Mouse (Mus musculus): ENCODE data around the gene Fcgr1. TPM values are rescaled to one million over a fixed set of nuclear protein-coding genes. Genes with fewer than 3 reads are reported as not detected.
"Not testable (repeated sequence)": the region's sequence is repeated elsewhere in the genome, so short reads cannot be mapped to it uniquely, and the experiment has no call there.

Fcgr1 gene
- 0.56 and 1.3 TPM in 2 replicates for total RNA-seq (2021)
- long read RNA-seq, experiment 1, partial matches to known transcripts: 0 of 2 reads
- long read RNA-seq, experiment 1, other reads (novel, unspliced or antisense): 0 of 2 reads
- long read RNA-seq, experiment 2, partial matches to known transcripts: 0 of 1 reads
- long read RNA-seq, experiment 2, other reads (novel, unspliced or antisense): 1 of 1 reads

DNA sequence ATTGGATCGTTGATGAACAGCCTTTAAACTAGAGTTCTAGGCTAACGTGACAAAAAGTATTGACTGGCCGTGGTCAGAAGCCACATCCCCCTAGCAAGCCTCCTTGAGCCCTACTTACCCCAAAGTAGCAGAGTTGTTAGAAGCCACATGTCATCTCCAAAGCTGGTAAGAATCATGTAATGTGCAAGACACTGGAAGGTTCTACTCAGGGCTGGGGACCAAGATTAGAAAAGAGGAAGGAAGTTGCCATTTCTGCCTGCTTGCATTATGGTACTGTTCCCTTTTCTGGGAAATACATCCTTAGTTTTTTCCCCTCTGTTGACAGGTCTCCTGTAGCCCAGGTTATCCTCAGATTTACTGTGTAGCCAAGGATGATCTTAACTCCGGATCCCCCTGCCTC, at the start of gene Fcgr1:
Gene Fcgr1 (minus strand): TSS at position 183 of the 400 bp plus-strand sequence.
- DNase-seq: no peak

DNA sequence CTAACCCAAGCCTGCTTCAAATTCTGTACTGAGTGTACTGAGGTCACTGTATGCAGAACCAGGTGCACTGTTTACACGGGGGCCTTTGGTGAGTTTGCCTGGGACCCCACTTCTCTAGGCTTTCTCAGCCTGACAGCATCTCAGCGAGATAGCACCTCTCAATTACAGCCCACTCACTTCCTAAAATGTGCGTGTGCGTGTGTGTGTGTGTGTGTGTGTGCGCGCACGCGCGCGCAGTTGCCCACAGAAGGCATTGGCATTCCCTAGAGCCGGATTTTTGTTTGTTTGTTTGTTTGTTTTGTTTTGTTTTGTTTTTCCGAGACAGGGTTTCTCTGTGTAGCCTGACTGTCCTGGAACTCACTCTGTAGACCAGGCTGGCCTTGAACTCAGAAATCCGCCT, 48.9 kb upstream of the Fcgr1 start:
- DNase-seq: not testable (repeated sequence)

GRCm38 (mm10) chr3:96342100-96342499, 48.3 kb upstream of the Fcgr1 start:
- not testable (repeated sequence) for DNase-seq

DNA sequence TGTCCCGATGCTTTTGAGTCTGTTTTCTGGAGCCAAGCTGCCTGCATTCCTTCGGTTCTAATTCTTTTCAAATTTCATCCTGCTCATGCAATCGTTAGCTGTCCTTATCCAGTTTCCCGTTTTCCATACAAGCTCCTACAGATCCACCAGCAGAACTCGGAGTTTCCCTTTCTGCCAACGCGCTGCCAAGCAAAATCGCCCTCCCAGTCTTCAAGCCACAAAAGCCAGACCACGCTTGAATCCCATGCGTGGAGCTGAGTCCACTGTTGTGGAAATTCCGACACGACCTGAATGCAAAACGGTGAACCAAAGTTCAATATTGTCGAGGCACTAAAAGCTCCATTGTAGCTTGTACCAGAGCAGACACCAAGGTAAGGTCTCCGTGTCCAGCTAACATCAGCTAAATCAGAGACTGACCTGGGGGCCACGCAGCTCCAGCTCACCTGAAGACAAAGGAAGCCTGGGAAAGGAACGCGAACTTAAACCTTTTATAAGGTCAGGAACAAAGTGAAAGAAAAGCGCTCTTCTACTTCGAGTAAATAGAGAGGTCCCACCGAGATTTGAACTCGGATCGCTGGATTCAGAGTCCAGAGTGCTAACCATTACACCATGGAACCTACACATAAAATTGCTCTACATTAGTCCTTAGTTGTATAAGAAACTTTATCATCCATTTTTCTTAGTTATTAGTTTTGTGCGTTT, 47.0 kb upstream of the Fcgr1 start:
- no peak for DNase-seq

DNA sequence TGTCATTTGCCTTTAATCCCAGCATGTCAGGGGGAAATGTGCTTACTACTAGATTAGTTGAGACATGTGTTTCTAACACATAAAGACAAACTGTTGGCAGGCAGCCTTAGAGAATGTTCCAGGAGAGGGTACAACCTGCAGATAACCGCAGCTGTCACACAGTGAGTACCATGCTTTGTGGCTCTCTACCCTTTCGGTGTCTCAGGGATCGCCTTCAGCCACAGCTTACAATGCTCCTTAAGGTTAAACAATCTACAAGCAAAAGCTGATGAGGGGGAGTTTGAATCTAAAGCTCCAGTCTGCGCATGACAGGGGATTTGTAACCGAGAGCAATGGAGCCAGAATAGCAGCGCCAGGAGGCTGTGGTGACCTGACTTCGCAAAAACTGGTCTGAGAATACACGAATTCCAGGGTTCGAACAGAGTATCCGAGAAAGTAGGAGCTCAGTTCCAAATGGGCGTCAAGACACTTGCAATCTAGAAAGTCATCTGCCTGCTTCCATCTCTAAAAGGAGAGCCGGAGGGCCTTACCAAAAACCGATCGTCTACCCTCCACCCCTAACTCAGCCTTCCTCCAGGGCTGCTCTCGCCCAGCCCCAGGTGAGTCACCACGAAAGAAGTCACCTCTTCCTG, 45.2 kb upstream of the Fcgr1 start:
- no peak for DNase-seq

GRCm38 (mm10) chr3:96338043-96338442, 44.3 kb upstream of the Fcgr1 start:
- no peak for DNase-seq

- no peak for DNase-seq
Measured at GRCm38 (mm10) chr3:96337269-96337668, 43.5 kb upstream of the Fcgr1 start.

DNA sequence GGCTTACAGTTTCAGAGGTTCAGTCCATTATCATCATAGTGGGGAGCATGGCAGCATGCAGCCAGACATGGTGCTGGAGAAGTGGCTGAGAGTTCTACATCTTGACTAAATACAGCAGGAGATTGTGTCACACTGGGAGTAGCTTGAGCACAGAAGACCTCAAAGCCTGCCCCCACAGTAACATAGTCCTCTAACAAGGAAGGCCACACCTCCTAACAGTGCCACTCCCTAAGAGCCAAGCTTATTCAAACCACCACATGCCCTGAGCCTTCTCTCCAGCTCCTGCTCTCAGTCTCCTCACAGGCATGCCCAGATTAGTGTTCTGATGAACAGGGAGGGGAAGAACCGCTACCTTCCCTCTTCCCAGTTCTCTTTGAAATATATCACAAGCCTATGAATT, 42.9 kb upstream of the Fcgr1 start:
- DNase-seq: no peak

GRCm38 (mm10) chr3:96335591-96335990, 41.8 kb upstream of the Fcgr1 start:
- no peak for DNase-seq

GRCm38 (mm10) chr3:96335163-96335550, 41.4 kb upstream of the Fcgr1 start:
- no peak for DNase-seq

- DNase-seq: no peak
Measured at GRCm38 (mm10) chr3:96334175-96335162, 40.7 kb upstream of the Fcgr1 start.

- no peak for DNase-seq
Measured at GRCm38 (mm10) chr3:96333396-96334174, 39.8 kb upstream of the Fcgr1 start.

GRCm38 (mm10) chr3:96332631-96333395, 39.0 kb upstream of the Fcgr1 start:
- DNase-seq: peak; percentile 16

DNA sequence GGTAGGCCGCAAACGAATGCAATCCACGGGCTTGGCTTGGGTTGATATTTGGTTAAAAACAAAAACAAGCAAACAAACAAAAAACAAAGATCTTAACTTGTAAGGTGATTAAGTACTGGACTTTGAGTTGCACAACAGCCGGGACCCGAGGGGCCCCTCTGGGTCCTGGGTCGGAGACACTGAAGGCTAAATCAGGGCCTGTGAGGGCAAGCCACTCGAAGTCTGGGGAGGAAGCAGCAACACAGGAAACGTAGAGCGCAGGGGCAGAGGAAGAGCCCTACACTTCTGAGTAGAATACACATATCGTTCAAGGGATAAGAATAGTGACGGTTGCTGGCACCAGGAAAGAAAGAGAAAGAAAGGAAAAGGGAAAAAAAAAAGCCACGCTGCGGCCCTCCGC, 38.2 kb upstream of the Fcgr1 start:
- no peak for DNase-seq

DNA sequence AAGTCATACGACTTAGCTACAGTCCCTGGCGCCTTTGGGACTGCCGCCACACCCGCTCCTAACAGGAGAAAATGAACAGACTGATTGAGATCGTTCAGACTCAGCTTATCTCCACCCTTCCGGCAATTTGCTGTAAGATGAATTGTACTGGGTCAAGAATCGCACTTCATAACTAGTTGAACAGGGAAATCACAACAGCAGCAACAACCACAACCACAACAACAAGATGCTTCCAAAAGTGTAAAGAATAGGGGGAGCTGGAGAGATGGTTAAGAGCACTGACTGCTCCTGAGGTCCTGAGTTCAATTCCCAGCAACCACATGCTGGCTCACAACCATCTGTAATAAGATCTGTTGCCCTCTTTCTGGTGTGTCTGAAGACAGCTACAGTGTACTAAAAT, 37.7 kb upstream of the Fcgr1 start:
- no peak for DNase-seq

DNA sequence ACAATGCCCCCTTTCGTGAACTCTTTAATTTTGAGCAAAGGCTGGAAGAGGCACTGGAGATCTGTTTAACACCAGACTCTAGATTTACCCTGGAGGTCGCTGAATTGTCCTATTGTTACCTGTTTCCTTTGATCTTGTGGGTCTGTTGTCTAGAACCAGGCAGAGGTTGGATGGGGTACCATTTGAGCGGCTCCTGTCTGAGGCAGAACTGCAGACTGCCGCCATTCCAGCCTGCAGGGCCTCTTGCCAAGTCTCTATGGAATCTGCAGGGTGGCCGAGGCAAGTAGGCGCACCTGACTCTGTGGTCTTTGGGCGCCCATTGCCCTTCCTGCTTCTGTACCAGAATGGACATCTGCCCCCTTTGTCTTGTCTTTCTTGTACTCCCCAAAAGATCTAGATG, 36.8 kb upstream of the Fcgr1 start:
- DNase-seq: no peak

DNA sequence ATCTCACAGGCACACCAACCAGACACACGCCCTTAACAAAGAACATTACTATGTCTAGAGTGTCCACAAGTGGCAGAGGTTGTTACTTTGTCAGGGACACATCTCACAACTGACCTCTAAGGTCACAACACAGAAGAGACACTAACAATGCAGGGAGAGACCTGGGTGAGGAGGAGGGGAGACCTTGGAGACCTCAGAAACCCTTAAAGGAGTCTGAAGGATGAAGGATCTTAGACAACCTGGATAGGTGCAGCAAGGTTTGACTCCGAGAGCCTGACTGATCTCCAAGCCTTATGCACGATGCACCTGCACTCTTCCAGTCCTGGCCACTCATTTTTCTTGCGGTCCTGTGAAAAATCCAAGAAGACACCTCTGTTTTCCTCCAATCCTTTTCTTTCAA, 36.4 kb upstream of the Fcgr1 start:
- DNase-seq: no peak

DNA sequence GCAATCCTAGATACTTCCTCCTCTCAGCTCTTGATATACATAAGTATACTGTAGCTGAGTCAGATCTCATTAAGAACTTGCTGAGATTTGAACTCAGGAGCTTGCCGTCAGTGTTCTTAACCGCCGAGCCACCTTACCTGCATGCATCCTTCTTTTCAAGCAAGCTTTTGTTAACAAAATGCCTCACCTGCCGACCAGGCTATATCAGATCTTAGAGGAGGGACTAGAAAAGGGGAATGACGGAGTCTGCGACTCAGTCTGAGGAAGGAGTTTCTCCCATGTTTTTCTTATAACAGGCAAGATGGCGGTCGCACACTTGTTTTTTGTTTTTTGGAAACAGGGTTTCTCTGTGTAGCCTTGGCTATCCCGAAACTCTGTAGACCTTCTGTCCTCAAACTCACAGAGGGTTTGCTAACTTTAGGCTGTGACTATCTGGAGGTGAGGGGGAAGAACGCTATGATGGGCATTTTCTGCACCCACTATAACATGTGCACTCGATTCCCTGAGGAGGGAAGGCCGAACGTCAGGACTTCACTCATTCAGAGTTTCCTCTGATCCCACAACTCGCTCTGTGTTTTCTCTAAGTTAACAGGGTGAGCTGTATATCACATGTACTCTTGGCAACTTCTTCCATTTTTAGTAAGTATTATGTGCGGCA, 35.1 kb upstream of the Fcgr1 start:
- no peak for DNase-seq

DNA sequence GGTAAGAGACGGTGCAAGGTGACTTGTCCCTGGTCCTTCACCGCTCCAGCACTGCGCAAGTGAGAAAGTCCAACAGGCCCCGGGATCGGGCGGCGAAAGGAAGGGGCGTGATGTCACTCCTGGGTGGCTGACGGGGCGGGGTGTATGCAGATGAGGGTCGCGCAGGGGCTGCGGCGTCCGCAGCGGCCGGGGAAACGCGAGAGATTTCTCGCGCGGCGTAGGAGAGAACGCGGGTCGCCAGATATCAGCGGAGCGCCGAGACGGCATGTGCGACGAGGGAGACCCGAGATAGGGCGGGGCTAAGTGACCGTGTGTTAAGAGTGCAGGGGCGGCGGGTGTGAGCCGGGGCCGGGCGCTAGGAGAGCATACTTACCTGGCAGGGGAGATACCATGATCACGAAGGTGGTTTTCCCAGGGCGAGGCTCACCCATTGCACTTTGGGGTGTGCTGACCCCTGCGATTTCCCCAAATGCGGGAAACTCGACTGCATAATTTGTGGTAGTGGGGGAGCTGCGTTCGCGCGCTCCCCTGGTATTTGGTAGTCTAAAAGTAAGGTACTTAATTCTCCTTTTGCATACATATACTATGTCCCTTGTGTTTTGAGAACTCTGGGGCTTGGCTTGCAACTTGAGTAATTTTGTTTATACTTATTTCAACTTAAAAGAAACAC, 34.4 kb upstream of the Fcgr1 start:
- DNase-seq: peak; percentile 24

DNA sequence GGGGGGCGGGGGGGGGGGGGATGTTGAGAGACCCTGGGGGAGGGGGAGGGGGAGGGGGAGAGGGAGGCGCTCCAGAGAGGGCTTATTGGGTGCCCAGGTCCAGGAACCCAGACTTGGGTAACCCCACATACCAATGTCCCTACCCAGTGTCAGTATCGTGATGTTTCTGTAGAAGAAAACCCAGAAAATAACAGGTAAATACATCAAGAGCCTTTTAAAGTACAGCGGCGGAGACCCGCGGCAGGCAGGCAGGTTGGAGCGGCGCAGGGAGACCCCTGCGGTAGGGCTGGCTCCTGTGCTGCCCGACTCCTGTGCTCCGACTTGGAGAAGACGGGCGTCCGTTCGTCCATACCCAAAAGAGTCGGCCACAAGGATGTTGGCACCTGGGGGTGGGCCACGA, 33.9 kb upstream of the Fcgr1 start:
- no peak for DNase-seq

Data from adrenal gland, postnatal 14 days (tissue).